Mouse (Mus musculus): ENCODE data around the gene Klhdc9.
"Not testable (repeated sequence)": the region's sequence is repeated elsewhere in the genome, so short reads cannot be mapped to it uniquely, and the experiment has no call there.

Gene Klhdc9

DNA sequence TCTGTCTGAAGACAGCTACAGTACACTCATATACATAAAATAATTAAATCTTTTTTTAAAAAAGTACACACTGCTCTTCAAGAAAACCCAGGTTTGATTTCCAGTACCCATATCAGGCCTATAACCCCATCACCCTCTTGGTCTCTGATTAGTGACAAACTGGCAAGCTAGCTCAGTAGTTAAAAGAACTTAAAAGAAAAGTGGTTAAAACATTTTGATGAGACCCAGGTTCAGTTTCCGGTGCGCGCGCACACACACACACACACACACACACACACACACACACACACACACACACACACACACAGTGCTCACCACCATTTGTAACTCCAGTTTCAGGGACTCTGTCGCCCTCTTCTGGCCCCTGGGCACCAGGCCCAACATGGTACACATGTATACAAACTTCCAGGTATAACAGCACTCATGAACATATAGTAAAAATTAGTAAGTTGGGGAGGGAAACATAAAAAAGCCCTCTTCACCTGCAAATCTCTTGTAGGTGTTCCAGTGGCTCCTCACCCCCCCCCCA lies 4.7 kb downstream of the Klhdc9 start:
- DNase-seq: no peak

DNA sequence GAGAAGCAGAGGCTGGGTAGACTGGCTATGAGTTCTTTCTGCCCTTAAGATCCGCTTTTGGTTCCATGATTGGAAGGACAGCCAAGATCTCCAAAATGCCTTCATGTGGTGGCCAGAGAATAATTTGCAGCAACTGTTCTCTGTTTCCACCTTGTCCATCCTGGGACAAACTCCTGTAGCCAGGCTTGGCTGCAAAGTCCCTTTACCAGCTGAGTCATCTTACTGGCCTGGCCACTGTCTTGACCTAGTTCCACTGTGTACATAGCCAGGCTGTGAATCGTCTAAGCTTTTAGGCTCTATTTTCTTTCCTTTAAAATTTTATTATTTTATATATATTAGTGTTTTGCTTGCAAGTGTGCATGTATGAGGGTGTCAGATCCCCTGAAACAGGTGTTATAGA lies 11.4 kb downstream of the Klhdc9 start:
- no peak for DNase-seq

DNA sequence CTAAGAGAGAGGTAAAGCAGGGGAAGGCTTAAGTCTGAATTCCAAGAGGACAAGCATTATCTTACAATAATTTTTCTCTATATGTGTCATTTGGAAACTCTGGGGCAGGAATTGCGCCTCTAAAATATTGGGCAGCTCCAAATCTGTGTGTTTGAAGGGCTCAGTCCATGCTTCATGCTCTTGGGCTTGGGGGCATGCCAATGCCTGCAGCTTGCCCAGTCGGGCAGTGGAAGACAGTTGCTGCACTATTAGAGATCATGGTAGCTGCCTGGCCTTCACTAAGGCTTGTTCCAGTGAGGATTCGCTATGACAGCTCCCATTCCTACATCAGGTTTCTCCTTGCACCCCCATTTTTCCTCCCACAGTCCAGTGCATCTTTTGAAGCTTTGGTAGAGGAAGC lies 11.9 kb downstream of the Klhdc9 start:
- no peak for DNase-seq

DNA sequence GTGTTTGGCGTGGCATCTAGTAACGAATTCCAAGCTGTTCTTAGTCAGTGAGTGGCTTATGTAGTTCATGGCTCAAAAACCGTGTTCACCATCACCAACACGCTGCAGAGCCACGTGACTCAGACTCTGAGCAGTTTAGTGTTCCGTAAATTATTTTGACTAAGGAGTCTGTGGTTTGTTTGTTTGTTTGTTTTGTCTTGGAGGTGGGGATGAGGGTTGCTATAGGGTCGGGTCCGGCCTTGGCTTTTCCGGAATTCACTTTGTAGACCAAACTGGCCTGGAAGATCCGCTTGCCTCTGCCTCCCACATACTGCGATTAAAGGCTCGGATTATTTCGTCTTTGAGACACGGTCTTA lies 14.5 kb downstream of the Klhdc9 start:
- DNase-seq: no peak

DNA sequence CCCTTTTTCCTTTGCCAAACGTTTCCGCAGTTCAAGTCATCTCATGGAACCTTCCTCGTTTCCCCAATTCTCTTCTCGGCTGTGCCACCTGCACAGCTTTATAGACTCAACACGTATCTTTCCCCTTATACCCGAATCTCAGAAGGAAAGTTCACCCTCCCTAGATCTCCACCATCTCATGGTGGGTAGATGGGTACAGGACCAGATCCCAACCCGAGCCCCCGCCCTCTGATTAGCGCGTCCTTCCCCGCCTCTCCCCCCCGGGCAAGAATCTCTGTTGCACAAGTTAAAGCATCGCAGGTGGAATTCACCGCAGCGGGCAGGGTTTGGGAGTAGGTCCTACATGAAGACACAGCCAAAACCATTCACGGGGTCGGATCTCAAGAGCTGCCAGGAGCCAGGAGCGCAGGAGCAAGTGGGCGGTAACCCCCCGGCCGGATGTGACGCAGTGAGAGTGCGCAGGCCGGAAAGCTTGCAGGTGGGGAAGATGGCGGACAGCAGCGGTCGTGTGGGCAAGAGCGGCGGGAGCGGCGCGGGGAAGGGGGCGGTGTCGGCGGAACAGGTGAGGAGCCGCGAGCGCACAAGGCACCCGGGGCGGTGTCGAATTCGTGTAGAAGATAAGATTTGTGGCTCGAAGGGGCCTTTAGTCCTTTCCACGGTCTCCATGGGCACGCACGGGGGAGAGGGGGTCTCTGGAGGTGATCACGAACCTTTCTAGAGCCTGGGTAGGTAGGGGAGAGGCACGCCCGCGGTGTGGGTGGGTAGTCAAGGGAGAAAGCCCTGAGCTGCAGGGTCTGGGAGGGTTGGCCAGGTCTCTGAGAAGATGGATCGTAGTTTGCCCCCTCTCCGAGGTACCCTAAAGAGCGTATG lies 15.1 kb downstream of the Klhdc9 start, which contains the start of the genes Nit1 and Pfdn2:
Gene Nit1, minus strand, starts transcription at position 422 of the 870 bp plus-strand sequence.
Gene Pfdn2, plus strand, starts transcription at position 446 of the 870 bp plus-strand sequence.
- DNase-seq: peak; percentile 84

DNA sequence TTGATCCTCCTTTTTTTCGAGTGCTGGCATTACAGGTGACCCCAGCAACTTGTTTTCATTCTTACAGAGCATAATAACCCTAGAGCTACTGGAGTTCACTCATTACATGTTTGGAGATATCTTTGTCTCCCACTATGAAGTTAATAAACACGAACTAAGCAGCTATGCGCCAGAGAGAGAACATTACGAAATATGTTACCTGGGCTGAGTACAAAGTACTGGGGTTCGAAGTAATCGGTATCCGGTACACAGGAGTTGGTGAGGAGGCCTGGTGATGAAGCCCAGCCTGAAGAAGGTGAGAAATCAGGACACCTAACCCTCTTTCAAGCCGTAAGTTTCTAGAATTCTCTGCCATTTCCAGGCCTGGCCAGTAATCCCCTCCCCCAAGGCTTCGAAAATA lies 15.9 kb downstream of the Klhdc9 start:
- DNase-seq: no peak

DNA sequence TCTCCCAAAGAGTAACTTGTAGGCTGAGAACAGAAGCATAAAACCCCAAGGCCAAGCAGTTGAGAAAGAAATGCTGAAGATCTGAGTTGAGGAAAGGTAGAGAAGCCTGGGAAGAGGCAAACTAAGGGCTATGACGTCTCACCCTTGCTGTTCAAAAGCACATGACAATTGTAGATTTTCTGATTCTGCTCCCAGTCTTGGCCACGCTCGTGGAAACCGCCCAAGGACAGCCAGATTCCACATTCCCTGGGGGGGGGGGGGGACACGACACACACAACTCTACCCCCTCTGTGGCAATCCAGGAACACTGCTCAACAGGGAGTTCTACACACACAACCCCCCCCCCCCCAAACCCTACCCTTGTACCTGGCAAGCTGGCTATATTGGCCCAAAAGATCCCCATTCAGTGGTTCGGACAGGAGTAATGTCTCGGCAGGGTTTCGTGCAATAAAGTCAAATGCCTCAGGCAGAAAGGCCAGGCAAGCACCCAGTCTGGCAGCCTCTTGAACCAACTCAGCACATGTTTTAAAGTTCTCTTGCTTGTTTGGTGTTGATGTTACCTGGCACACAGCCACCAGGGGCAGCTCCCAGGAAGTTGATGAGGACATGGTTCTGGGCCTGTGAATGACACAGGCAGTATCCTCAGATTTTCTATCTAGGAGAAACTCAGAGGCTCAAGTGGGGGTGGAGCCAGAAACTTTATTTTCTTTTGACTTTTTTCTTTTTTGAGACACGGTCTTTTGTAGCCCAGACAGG lies 16.5 kb downstream of the Klhdc9 start:
- DNase-seq: no peak

DNA sequence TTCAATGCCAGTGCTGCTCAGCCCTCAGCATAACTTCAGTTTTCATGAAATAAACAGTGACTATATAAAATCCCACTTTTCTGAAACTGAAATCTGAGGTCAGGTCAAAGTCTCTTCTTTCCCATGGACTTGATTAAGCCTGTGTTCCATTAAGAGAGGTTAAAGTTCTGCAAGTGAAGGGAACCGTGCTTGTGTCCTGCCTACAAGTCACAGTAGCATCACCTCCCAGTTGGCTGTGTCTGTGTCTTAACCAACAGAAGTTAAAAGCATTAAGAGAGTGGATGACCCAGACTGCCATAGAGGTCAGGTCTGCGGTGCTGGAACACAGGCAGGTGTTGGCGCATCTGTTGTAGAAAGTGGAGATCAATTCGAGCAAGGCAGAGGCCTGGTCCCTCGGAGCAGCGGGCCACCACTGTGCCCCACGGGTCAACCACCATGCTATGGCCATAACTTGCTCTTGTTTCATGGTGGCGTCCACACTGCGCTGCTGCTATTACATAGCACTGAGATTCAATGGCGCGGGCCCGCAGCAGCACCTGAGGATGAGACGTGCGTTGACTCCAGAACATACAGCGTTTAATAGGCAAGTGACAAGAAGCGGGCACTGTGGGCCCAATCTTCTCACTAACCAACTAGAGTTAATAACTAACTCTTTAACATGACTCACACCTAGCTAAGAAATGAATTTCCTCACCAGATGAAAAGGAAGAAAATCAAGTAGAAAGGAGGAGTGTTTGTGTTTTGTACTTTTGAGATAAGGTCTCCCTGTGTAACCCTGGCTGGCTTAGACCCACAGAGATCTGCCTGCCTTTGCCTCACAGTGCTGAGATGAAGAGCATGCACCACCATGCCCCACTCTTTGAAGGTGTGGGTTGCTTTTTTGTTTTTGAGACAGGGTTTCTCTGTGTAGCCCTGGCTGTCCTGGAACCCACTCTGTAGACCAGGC lies 18.1 kb downstream of the Klhdc9 start:
- DNase-seq: no peak

DNA sequence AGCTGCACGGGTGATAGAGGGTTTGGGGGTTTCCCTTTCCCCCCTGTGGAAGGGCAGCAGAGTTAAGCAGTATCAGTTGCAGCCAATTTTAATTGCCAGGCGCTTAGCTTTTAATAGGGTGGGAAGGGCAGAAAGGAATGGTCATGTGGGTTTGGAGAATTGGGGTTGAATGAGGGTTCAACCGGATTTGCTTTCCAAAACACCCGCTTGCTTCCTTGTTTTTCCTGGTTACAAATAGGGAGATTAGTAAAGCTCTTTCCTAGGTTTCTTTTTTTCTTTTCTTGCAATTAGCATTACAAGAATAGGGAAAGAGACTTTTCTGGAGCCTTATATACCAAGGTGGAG lies 30.4 kb downstream of the Klhdc9 start:
- peak; percentile 37 for DNase-seq

DNA sequence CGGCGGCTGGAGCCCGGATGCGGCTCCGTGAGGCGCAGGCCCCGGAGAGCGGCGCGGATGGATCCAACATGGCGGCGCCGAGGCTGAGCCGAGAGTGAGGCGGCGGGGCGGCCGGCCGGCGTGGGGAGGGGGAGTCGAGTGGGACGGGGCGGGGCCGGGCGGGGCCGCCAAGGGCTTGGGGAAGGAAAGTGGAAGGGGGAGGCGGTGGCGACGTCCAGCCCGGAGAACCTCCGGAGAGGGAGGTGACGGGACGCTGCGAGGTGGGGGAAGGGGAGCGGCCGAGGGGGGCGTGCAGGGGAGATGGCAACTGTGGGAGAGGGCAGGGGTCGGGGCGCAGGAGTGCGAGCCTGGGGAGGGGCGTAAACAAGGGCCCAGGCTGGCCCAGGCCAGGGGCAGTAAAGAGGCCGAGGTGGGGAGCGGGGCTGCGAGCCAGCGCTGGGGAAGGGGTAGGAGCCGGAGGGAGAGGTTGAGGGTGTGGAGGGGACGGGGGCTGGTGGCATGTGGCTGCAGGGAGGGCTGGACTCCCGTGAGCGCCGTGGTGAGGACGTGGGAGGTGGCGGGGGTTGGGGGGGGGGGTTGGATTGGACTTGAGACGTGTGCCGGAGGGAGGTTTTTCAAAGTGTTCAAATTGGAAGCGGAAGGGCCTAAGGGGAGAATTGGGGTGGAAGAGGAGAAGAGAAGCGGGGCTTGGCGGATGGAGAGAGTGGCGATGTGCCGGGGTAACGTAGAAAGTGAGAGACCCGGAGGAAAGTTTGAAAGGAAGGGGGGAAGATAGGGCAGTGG lies 31.0 kb downstream of the Klhdc9 start:
- peak; percentile 63 for DNase-seq

DNA sequence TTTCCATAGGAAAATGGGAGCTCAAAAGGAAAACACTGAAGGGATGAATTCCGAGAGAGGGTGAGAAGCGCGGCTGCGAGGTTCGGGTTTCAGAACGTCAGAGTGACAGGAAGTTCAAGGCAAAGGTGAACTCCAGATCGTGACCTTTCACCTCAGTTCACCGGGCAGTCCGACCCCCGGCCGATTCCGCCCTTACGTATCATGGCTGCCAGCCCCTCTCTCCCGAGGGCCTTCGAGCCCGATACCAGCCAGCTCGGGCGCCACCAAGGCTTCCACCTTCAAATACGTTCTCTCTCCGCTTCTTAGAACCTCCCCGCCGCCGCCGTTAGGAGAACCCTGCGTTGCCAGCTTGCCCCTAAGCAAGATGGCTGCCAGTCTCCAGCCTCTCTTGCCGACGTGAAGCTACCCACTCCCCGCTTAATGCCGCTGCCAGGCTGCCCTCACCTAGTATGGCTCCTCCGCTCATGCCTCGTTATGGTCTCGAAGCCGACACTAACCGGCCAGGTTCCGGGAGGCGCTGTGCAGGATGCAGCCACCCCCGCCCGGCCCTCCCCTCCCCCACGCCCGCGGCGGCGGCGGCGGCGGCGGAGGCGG lies 31.7 kb downstream of the Klhdc9 start, which contains the start of gene Dedd:
Gene Dedd, plus strand, starts transcription at position 307 of the 594 bp plus-strand sequence.
- DNase-seq: peak; percentile 92

DNA sequence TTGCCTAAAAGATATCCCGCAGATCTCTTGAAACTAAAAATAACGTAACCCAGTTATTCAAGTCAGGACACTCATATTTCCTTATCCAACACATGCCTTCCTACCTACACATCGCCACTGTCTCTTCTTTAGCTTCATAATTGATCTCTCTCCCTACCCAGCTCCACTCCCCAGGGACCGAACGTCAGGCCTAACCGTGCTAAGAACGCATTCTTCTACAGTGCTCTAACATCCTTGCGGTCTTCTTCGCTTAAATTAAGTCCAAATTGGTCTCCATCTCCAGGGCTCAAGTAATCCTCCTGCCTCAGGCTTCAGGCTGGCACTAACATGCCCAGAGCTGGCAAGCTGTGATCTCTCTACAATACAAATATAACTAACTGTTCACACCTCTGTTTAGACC lies 32.4 kb downstream of the Klhdc9 start:
- peak; percentile 27 for DNase-seq

DNA sequence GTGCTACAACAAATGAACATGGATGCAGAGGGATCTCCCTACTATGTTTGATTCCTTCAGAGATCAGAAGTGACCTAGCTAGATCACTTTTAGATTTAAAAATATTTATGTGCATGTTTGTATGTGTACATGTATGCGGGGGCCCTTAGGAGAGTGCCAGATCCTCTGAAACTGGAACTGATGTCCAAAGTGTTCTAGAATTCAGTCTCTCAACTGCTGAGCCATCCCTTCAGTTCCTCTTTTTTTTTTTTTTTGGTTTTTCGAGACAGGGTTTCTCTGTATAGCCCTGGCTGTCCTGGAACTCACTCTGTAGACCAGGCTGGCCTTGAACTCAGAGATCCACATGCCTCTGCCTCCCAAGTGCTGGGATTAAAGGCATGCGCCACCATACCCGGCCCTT lies 34.0 kb downstream of the Klhdc9 start:
- not testable (repeated sequence) for DNase-seq

DNA sequence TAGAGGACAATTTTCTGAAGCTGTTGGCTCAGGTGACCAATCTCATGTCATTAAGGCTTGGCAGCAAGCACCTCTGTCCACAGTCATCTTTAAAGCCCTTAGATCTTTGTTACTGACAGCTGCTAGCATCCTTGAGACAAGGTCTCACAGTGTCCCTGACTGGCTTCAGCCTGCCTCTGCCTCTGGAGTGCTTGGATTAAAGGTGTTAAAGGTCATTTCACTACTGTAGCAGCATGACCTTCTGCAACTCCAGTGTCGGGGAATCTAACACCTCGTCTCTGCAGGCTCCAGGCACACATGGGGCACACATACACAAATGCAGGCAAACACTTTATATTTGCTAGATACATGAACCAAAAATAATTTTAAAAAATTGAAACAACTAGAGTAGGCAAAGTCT lies 35.0 kb downstream of the Klhdc9 start:
- no peak for DNase-seq

DNA sequence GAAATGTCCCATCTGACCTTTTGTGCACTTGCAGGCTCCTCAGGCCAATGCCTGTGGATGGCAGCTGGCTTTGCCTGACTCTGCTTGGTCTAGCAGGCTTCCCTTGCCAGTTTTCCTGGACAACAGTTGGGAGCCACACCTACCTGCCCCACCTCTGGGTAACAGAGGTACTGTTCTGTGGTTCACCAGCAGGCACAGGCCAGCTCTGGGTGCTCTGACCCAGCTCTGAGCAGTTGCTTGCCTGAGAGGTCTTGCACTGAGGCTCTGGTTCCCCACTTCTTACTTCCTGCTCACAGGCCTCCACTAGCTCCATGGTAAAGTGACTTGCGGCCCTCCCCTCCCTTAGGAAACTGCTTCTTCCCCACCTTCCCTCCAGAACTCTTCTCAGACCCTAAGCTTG lies 38.6 kb downstream of the Klhdc9 start:
- DNase-seq: no peak

DNA sequence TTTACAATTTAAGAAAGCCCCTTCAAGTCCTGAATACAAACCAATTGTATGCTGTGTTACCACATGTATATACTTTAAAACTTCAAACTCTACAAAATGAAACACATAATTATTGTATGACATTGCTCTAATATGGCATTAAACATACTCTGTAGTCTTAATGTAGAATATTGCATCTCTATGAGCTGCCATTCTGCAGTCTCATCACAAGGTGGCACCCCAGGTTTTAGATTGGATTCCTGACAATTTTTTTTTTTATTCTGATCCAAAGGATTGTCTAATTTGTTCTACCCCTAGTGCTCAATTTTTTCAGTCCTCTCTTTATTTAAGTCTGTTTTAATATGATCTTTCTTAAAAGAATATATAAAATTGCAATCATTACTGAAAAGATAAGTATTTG lies 39.2 kb downstream of the Klhdc9 start:
- DNase-seq: no peak

DNA sequence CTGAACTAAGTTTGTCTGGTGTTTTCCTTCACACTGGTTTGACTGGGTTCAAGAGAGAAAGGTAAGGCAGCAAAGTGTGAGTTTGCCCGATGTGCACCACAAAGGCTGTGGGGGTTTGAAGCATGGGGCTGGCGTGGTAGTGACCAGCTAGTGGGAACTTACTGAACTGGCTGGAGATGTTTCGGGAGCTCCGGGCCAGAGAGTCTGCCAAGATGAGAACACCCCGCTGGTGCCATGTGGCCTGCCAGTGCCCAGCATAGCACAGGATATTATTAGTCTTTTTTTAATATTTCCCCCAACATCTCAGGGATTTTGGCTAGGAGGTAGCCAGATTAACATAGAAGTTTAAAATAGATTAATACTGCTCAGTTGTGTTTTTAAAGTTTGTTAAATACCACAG lies 40.4 kb downstream of the Klhdc9 start:
- peak; percentile 70 for DNase-seq

DNA sequence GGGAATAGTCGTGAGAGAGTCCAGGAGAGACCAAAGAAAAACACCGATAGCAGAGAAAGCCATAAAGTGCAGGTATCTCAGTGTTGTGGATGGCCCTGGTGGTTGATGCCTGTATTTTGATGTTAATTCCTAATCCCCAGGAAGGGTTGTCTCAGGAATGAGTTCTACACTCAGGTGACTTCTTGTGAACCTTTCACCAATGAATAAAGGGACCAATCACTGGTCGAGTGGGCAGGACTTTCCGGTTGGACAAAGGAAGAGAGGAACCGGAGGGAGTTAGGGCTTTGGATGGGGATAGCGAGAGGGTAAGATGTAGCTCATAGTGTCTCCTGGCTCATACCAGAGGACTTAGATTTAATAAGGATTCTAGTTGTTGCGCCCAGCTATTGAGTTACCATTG lies 40.9 kb downstream of the Klhdc9 start:
- DNase-seq: no peak

DNA sequence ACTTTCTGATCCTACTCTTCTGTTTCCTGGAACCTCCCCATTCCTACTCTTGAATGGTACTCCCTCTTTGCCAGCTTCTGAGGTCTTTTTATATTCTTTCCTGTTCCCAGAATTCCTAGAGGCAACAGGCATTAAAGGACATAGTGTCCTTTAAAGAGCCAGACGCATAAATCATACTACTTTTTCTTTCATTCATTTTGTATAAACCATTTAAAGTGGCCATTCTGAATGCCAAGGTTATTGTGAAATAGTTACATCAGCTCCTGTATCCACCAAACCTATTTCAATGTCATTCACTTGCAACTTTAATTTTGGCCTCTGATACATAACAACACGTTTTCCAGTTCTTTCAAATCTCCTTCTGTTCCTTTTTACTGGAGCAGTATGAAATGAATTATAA lies 51.3 kb downstream of the Klhdc9 start:
- no peak for DNase-seq
